Mouse (Mus musculus) intestine, postnatal 0 days (tissue): Measurements from ENCODE around the gene Sptbn1. TPM values are rescaled to one million over a fixed set of nuclear protein-coding genes. Genes with fewer than 3 reads are reported as not detected.

ENCODE experiments used
- ATAC-seq: fragments of 200-750 bp; cut with Nextera tagmentation; 2 replicates; pipeline ENCODE4 v1.8.0; 2017; ENCODE audit warnings: mild to moderate bottlenecking, moderate TSS enrichment, moderate library complexity
- H3K27ac ChIP-seq: fragments of 300-500 bp; sonication (generic); 2 replicates; pipeline ENCODE4 v1.5.1; 2014; ENCODE audit warnings: mild to moderate bottlenecking, low read depth, low read length, moderate library complexity
- H3K27me3 ChIP-seq: fragments of 300-500 bp; sonication (generic); replicated peaks from 2 replicates; pipeline ENCODE4 v1.6.1; 2014; ENCODE audit warnings: low read length, mixed read lengths; ENCODE audit not compliant: control insufficient read depth, insufficient read depth
- H3K36me3 ChIP-seq: fragments of 300-500 bp; sonication (generic); 2 replicates; pipeline ENCODE4 v1.6.1; 2014; ENCODE audit warnings: mild to moderate bottlenecking, moderate library complexity; ENCODE audit not compliant: control insufficient read depth, insufficient read depth
- H3K4me1 ChIP-seq: fragments of 300-500 bp; sonication (generic); replicated peaks from 2 replicates; pipeline ENCODE4 v1.6.1; 2014; ENCODE audit warnings: antibody characterized with exemption, low read length, mixed read lengths; ENCODE audit not compliant: control insufficient read depth, insufficient read depth
- H3K4me2 ChIP-seq: fragments of 300-500 bp; sonication (generic); replicated peaks from 2 replicates; pipeline ENCODE4 v1.6.1; 2014; ENCODE audit warnings: low read depth, mild to moderate bottlenecking, moderate library complexity
- H3K4me3 ChIP-seq: fragments of 300-500 bp; sonication (generic); 2 replicates; pipeline ENCODE4 v1.5.1; 2014; ENCODE audit warnings: low read depth, low read length
- H3K9ac ChIP-seq: fragments of 300-500 bp; sonication (generic); 2 replicates; pipeline ENCODE4 v1.6.1; 2014; ENCODE audit warnings: mild to moderate bottlenecking, low read depth, low read length
- H3K9me3 ChIP-seq: fragments of 300-500 bp; sonication (generic); 2 replicates; pipeline ENCODE4 v1.6.1; 2016; ENCODE audit warnings: mixed run types; ENCODE audit not compliant: control insufficient read depth
- CTCF ChIP-seq: sonication (generic); IDR thresholded peaks from 2 replicates; pipeline ENCODE4 v1.5.1; 2016; ENCODE audit warnings: low read depth, mild to moderate bottlenecking, control low read depth, antibody characterized with exemption, moderate library complexity
- WGBS: fragments of 180-500 bp; shearing (Covaris S2); extraction: QIAGEN DNeasy Blood & Tissue Kit; methylation state at CpG from one replicate; pipeline ENCODE4 v1.1.7; 2014; 5-methylcytosine and 5-hydroxymethylcytosine counted together
- polyA plus RNA-seq: library from polyadenylated mRNA; unstranded; fragments of >200 nt; fragmentation: Nextera tagmentation; extraction: Ambion mirVana; gene quantifications from 2 replicates; pipeline ENCODE4 v1.2.1, GENCODE M21; 2015

The Sptbn1 gene
- polyA plus RNA-seq, 1 experiment from 2014 or later = 73.5 TPM

GRCm38 (mm10) chr11:30288075-30288474 is 20.1 kb upstream of the Sptbn1 start:
- Histone ChIP-seq H3K36me3 (no peaks in the 10 kb centered on the region), H3K9me3 (no peaks in the 10 kb centered on the region), H3K9ac (no peak overlapping the region), H3K27ac (no peak overlapping the region), H3K27me3 (no peaks in the 10 kb centered on the region), H3K4me1 (no peaks in the 10 kb centered on the region), H3K4me3 (no peak overlapping the region), H3K4me2 (no peak overlapping the region)
- WGBS = 70% methylated on average over 2 of the region's 2 CpGs
- no peak for ATAC-seq
- TF ChIP-seq CTCF = no peak

- Histone ChIP-seq H3K9ac (no peak overlapping the region), H3K36me3 (no peaks in the 10 kb centered on the region), H3K4me2 (no peak overlapping the region), H3K9me3 (no peaks in the 10 kb centered on the region), H3K4me3 (no peak overlapping the region), H3K4me1 (no peaks in the 10 kb centered on the region), H3K27me3 (no peaks in the 10 kb centered on the region), H3K27ac (no peak overlapping the region)
- no peak for ATAC-seq
- WGBS = 48% methylated on average over 2 of the region's 2 CpGs
- no peak for TF ChIP-seq CTCF
These were observed 15.7 kb upstream of the Sptbn1 start for GRCm38 (mm10) chr11:30283710-30284109.

GRCm38 (mm10) chr11:30281096-30281495 is 13.1 kb upstream of the Sptbn1 start:
- no peak for ATAC-seq
- Histone ChIP-seq H3K36me3 (no peaks in the 10 kb centered on the region), H3K27me3 (no peaks in the 10 kb centered on the region), H3K27ac (no peak overlapping the region), H3K9ac (no peak overlapping the region), H3K4me2 (no peak overlapping the region), H3K9me3 (no peaks in the 10 kb centered on the region), H3K4me1 (no peaks in the 10 kb centered on the region), H3K4me3 (no peak overlapping the region)
- WGBS = 66% methylated on average over 5 of the region's 5 CpGs
- no peak for TF ChIP-seq CTCF

GRCm38 (mm10) chr11:30279278-30279677 is 11.3 kb upstream of the Sptbn1 start:
- no peaks in the 10 kb centered on the region for H3K36me3 ChIP-seq
- H3K4me1 ChIP-seq = no peaks in the 10 kb centered on the region
- no peak overlapping the region for H3K9ac ChIP-seq
- no peaks in the 10 kb centered on the region for H3K9me3 ChIP-seq
- no peak for ATAC-seq
- H3K4me2 ChIP-seq = no peak overlapping the region
- no peak for TF ChIP-seq CTCF
- 67% methylated on average over 5 of the region's 5 CpGs for WGBS
- H3K4me3 ChIP-seq = no peak overlapping the region
- H3K27me3 ChIP-seq = no peaks in the 10 kb centered on the region
- H3K27ac ChIP-seq = no peak overlapping the region

DNA sequence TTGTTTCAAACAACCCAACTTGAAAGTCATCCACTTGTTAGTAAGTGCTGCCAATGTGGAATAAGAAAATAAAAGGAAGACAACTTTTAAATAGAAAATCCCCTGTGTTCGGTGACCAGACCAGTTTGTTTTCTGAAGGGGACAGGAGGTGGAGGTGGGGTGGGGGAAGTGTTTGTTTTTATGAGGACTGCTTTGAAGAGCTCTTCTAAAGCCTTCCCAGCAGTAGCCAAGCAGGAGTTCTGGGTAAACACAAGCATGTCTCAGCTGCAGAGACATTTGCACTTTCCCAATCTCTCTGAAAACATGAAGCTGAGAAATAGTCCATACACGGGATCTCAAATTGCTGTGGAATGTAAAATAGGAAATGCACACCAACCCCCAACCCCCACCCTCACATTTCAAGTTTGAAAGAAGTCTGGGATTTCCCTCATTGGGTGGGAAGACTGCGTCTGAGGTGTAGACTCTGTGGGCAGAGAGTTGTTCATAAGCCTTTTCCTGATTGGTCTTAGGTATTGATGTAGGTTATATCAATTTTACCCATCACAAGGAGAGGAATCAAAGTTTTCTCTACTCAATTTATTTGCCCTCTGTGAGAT is 7.6 kb upstream of the Sptbn1 start:
- H3K9me3 ChIP-seq = no peaks in the 10 kb centered on the region
- no peaks in the 10 kb centered on the region for H3K4me1 ChIP-seq
- TF ChIP-seq CTCF = no peak
- no peak for ATAC-seq
- H3K36me3 ChIP-seq = no peaks in the 10 kb centered on the region
- H3K9ac ChIP-seq = no peak overlapping the region
- no peaks in the 10 kb centered on the region for H3K27me3 ChIP-seq
- no peak overlapping the region for H3K4me2 ChIP-seq
- no peak overlapping the region for H3K4me3 ChIP-seq
- WGBS = 27% methylated on average over 3 of the region's 3 CpGs
- H3K27ac ChIP-seq = no peak overlapping the region

DNA sequence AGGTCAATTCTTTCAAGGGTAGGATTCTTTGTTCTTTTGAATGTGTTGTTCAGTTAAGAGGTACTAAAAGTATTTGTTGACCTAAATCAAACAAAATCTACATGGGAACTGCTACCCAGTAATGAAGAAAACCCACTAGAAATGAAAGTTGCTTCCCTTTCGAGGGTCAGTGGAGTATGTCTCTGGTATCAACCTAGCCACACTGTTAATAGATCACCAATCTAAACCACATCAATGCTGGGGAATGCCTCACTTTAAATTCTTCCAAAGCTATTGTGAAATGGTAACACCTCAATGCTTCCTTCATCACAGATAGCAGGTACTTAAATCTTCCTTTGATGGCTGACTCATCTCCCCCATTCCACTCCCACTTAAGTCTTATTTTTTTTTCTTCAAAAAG is 1.5 kb upstream of the Sptbn1 start:
- no peaks in the 10 kb centered on the region for H3K36me3 ChIP-seq
- no peak for ATAC-seq
- H3K9me3 ChIP-seq = no peaks in the 10 kb centered on the region
- no peak for TF ChIP-seq CTCF
- no peak overlapping the region for H3K4me3 ChIP-seq
- WGBS = 71% methylated on average over 1 of the region's 1 CpGs
- no peak overlapping the region for H3K9ac ChIP-seq
- H3K27ac ChIP-seq = no peak overlapping the region
- peak overlapping the region; percentile 95; the same call in 1 of the 2 replicates for H3K4me2 ChIP-seq
- H3K27me3 ChIP-seq = peaks cover 17% of the 10 kb centered on the region; the same call in 1 of the 2 replicates
- H3K4me1 ChIP-seq = no peaks in the 10 kb centered on the region
